Mouse (Mus musculus) forebrain, embryonic 11.5 days (tissue): Measurements from ENCODE around the gene Dmxl2. TPM values are rescaled to one million over a fixed set of nuclear protein-coding genes. Genes with fewer than 3 reads are reported as not detected.

ENCODE experiments used
- ATAC-seq: fragments of 200-750 bp; cut with Nextera tagmentation; replicated peaks from 2 replicates; pipeline ENCODE4 v1.8.0; 2017; ENCODE audit warnings: moderate TSS enrichment; ENCODE audit not compliant: low FRiP score
- DNase-seq: peaks from one replicate; pipeline ENCODE4 v3.0.0-alpha.2; 2017; ENCODE audit warnings: low spot score
- H3K27ac ChIP-seq: fragments of 300-500 bp; sonication (generic); 2 replicates; pipeline ENCODE4 v1.5.1; 2014; ENCODE audit warnings: low read depth, low read length
- H3K27me3 ChIP-seq: fragments of 300-500 bp; sonication (generic); 2 replicates; pipeline ENCODE4 v1.6.1; 2014; ENCODE audit warnings: mild to moderate bottlenecking, low read length, mixed read lengths; ENCODE audit not compliant: control insufficient read depth, insufficient read depth
- H3K36me3 ChIP-seq: fragments of 300-500 bp; sonication (generic); 2 replicates; pipeline ENCODE4 v1.6.1; 2014; ENCODE audit warnings: mild to moderate bottlenecking, low read length, moderate library complexity, mixed read lengths; ENCODE audit not compliant: control insufficient read depth, insufficient read depth
- H3K4me1 ChIP-seq: fragments of 300-500 bp; sonication (generic); replicated peaks from 2 replicates; pipeline ENCODE4 v1.6.1; 2014; ENCODE audit warnings: low read length, mixed read lengths; ENCODE audit not compliant: control insufficient read depth, insufficient read depth
- H3K4me2 ChIP-seq: fragments of 300-500 bp; sonication (generic); 2 replicates; pipeline ENCODE4 v1.6.1; 2014; ENCODE audit warnings: low read depth, mild to moderate bottlenecking, low read length, moderate library complexity, mixed read lengths; ENCODE audit not compliant: severe bottlenecking
- H3K4me3 ChIP-seq: fragments of 300-500 bp; sonication (generic); 2 replicates; pipeline ENCODE4 v1.5.1; 2014; ENCODE audit warnings: low read depth, low read length
- H3K9ac ChIP-seq: fragments of 300-500 bp; sonication (generic); 2 replicates; pipeline ENCODE4 v1.6.1; 2014; ENCODE audit warnings: low read length
- H3K9me3 ChIP-seq: fragments of 300-500 bp; sonication (generic); 2 replicates; pipeline ENCODE4 v1.6.1; 2016; ENCODE audit warnings: low read length, mixed read lengths; ENCODE audit not compliant: control insufficient read depth
- WGBS: fragments of 180-500 bp; shearing (Covaris S2); extraction: QIAGEN DNeasy Blood & Tissue Kit; methylation state at CpG from one replicate; pipeline ENCODE4 v1.1.7; 2014; 5-methylcytosine and 5-hydroxymethylcytosine counted together
- polyA plus RNA-seq: library from polyadenylated mRNA; unstranded; fragments of >200 nt; fragmentation: Nextera tagmentation; extraction: Ambion mirVana; gene quantifications from 2 replicates; pipeline ENCODE4 v1.2.1, GENCODE M21; 2014

Gene Dmxl2
- polyA plus RNA-seq, 1 experiment from 2014 or later = 13.0 TPM

- no peak for DNase-seq
- H3K4me1 ChIP-seq = no peaks in the 10 kb centered on the region
- H3K9ac ChIP-seq = no peak overlapping the region
- 87% methylated on average over 4 of the region's 4 CpGs for WGBS
- no peak overlapping the region for H3K4me3 ChIP-seq
- no peaks in the 10 kb centered on the region for H3K9me3 ChIP-seq
- H3K27ac ChIP-seq = no peak overlapping the region
- no peak overlapping the region for H3K4me2 ChIP-seq
- H3K36me3 ChIP-seq = no peaks in the 10 kb centered on the region
- H3K27me3 ChIP-seq = no peaks in the 10 kb centered on the region
- no peak for ATAC-seq
Measured at GRCm38 (mm10) chr9:54520286-54520685, 18.9 kb upstream of the Dmxl2 start.

GRCm38 (mm10) chr9:54518921-54519320 lies 17.5 kb upstream of the Dmxl2 start:
- H3K36me3 ChIP-seq = no peaks in the 10 kb centered on the region
- 76% methylated on average over 7 of the region's 7 CpGs for WGBS
- no peak overlapping the region for H3K9ac ChIP-seq
- no peak overlapping the region for H3K27ac ChIP-seq
- no peaks in the 10 kb centered on the region for H3K9me3 ChIP-seq
- H3K4me3 ChIP-seq = no peak overlapping the region
- no peak overlapping the region for H3K4me2 ChIP-seq
- DNase-seq (no peak), ATAC-seq (no peak)
- no peaks in the 10 kb centered on the region for H3K27me3 ChIP-seq
- H3K4me1 ChIP-seq = no peaks in the 10 kb centered on the region

- H3K4me2 ChIP-seq = no peak overlapping the region
- no peak overlapping the region for H3K27ac ChIP-seq
- no peak overlapping the region for H3K4me3 ChIP-seq
- 83% methylated on average over 2 of the region's 2 CpGs for WGBS
- no peaks in the 10 kb centered on the region for H3K36me3 ChIP-seq
- H3K9ac ChIP-seq = no peak overlapping the region
- H3K27me3 ChIP-seq = no peaks in the 10 kb centered on the region
- no peak for DNase-seq
- H3K4me1 ChIP-seq = no peaks in the 10 kb centered on the region
- ATAC-seq = no peak
- H3K9me3 ChIP-seq = no peaks in the 10 kb centered on the region
Measured at GRCm38 (mm10) chr9:54515991-54516390, 14.6 kb upstream of the Dmxl2 start.

- H3K36me3 ChIP-seq = no peaks in the 10 kb centered on the region
- H3K9ac ChIP-seq = no peak overlapping the region
- DNase-seq (peak; percentile 53), ATAC-seq (no peak)
- 0 out of 2 replicates have a peak, but pooled peaks cover 2% of the 10 kb centered on the region for H3K4me1 ChIP-seq
- no peak overlapping the region for H3K27ac ChIP-seq
- peak overlapping the region; percentile 26 for H3K4me2 ChIP-seq
- H3K27me3 ChIP-seq = no peaks in the 10 kb centered on the region; the same call in 1 of the 2 replicates
- no peak overlapping the region for H3K4me3 ChIP-seq
- no peaks in the 10 kb centered on the region for H3K9me3 ChIP-seq
- WGBS = 11% methylated on average over 12 of the region's 12 CpGs
Measured at GRCm38 (mm10) chr9:54502873-54503272, 1.4 kb upstream of the Dmxl2 start.

- ATAC-seq (peak; percentile 29), DNase-seq (no peak)
- WGBS = 3% methylated on average over 13 of the region's 13 CpGs
- Histone ChIP-seq H3K4me3 (peak overlapping the region; percentile 80), H3K27ac (no peak overlapping the region), H3K36me3 (no peaks in the 10 kb centered on the region), H3K27me3 (no peaks in the 10 kb centered on the region; the same call in 1 of the 2 replicates), H3K4me2 (peak overlapping the region; percentile 96), H3K9ac (peak overlapping the region; percentile 82; the same call in 1 of the 2 replicates), H3K9me3 (no peaks in the 10 kb centered on the region), H3K4me1 (0 out of 2 replicates have a peak, but pooled peaks cover 2% of the 10 kb centered on the region)
Measured at GRCm38 (mm10) chr9:54502111-54502495, 677 bp upstream of the Dmxl2 start.

GRCm38 (mm10) chr9:54500832-54501452 lies 484 bp downstream of the Dmxl2 start:
- no peak for DNase-seq
- WGBS = under 1% methylated on average over 40 of the region's 43 CpGs

GRCm38 (mm10) chr9:54499791-54500190 lies 1.6 kb downstream of the Dmxl2 start:
- no peak overlapping the region for H3K4me3 ChIP-seq
- H3K4me2 ChIP-seq = no peak overlapping the region
- no peaks in the 10 kb centered on the region for H3K36me3 ChIP-seq
- 0 out of 2 replicates have a peak, but pooled peaks cover 2% of the 10 kb centered on the region for H3K4me1 ChIP-seq
- no peaks in the 10 kb centered on the region for H3K9me3 ChIP-seq
- ATAC-seq (no peak), DNase-seq (no peak)
- H3K27me3 ChIP-seq = no peaks in the 10 kb centered on the region; the same call in 1 of the 2 replicates
- H3K9ac ChIP-seq = no peak overlapping the region; the same call in 1 of the 2 replicates
- H3K27ac ChIP-seq = no peak overlapping the region
- 79% methylated on average over 3 of the region's 3 CpGs for WGBS

More at GRCm38 (mm10) chr9:54500832-54501452, 484 bp downstream of the Dmxl2 start:
- peak; percentile 79 for ATAC-seq
- Histone ChIP-seq H3K36me3 (no peaks in the 10 kb centered on the region), H3K27me3 (no peaks in the 10 kb centered on the region; the same call in 1 of the 2 replicates), H3K9me3 (no peaks in the 10 kb centered on the region), H3K4me3 (peak overlapping the region; percentile 80), H3K4me1 (0 out of 2 replicates have a peak, but pooled peaks cover 2% of the 10 kb centered on the region), H3K4me2 (peak overlapping the region; percentile 96), H3K9ac (peak overlapping the region; percentile 82), H3K27ac (peak overlapping the region; percentile 63)

- H3K4me1 ChIP-seq = 0 out of 2 replicates have a peak, but pooled peaks cover 2% of the 10 kb centered on the region
Measured at GRCm38 (mm10) chr9:54499291-54499690, 2.1 kb downstream of the Dmxl2 start.

GRCm38 (mm10) chr9:54490431-54490830 lies 11.0 kb downstream of the Dmxl2 start:
- DNase-seq (no peak), ATAC-seq (no peak)
- Histone ChIP-seq H3K4me1 (no peaks in the 10 kb centered on the region), H3K4me3 (no peak overlapping the region), H3K9me3 (no peaks in the 10 kb centered on the region), H3K27ac (no peak overlapping the region), H3K27me3 (no peaks in the 10 kb centered on the region), H3K36me3 (no peaks in the 10 kb centered on the region), H3K4me2 (no peak overlapping the region), H3K9ac (no peak overlapping the region)
- 97% methylated on average over 2 of the region's 2 CpGs for WGBS

More at GRCm38 (mm10) chr9:54499291-54499690, 2.1 kb downstream of the Dmxl2 start:
- no peak for ATAC-seq
- no peaks in the 10 kb centered on the region; the same call in 1 of the 2 replicates for H3K27me3 ChIP-seq
- no peaks in the 10 kb centered on the region for H3K9me3 ChIP-seq
- no peak overlapping the region for H3K27ac ChIP-seq
- no peaks in the 10 kb centered on the region for H3K36me3 ChIP-seq
- H3K9ac ChIP-seq = no peak overlapping the region
- DNase-seq = no peak
- no peak overlapping the region for H3K4me2 ChIP-seq
- H3K4me3 ChIP-seq = no peak overlapping the region
- 89% methylated on average over 6 of the region's 6 CpGs for WGBS
